ENCODE assay signal across 17 mouse cellular contexts in the genomic region with DNA sequence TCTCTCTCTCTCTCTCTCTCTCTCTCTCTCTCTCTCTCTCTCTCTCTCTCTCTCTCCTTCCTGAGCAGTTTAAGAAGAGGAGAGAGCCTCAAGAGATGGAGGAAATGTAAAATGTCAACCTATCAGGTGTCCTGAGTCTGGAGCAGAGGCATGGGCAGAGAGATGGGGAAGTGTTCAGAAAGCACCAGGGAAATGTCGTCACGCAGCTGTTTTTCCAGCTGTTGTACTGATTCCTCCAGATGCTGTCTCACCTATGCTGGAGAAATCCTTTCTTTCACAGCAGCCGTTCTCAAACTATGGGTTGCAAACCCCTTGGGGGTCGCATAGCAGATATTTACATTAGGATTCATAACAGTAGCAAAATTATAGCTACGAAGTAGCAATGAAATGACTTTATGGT. TPM values are rescaled to one million over a fixed set of nuclear protein-coding genes. Genes with fewer than 3 reads are reported as not detected.
DNase-seq lines count a peak whose midpoint lies in the region; ATAC-seq and TF ChIP-seq lines count a peak whose summit lies in the region.
"Had no signal": no experiment of that assay in that cellular context is flagged by ENCODE, and none has a peak within 500 bp of the region (broad histone marks: within the 10 kb centered on the region; RNA-seq: fewer than 3 reads in every experiment).

No protein-coding gene starts in this region.

- no peaks in the 10 kb centered on the region for H3K27me3 ChIP-seq in lung, embryonic 15.5 days
- no peaks in the 10 kb centered on the region for H3K27me3 ChIP-seq in stomach, embryonic 15.5 days (replicated peaks)
- H3K27me3 ChIP-seq: hindbrain, embryonic 15.5 days; midbrain, embryonic 13.5 days had no signal

- 66% methylated on average over 5 of the region's 5 CpGs for WGBS in lung, embryonic 15.5 days
- 83% methylated on average over 5 of the region's 5 CpGs for WGBS in lung, adult 2 months
- WGBS in stomach, embryonic 15.5 days, result 54% methylated on average over 5 of the region's 5 CpGs

- H3K27ac ChIP-seq in gastrocnemius, adult 2 months, result peak overlapping the region; percentile 77
- H3K27ac ChIP-seq in lung, embryonic 15.5 days, result peak overlapping the region; percentile 58; the same call in 1 of the 2 replicates
- H3K27ac ChIP-seq in embryonic fibroblast, embryonic 13.5 days (ENCODE audit: insufficient read depth, low read length), result peak overlapping the region; percentile 84
- peak overlapping the region; percentile 26; the same call in 1 of the 2 replicates for H3K27ac ChIP-seq in stomach, embryonic 15.5 days

- H3K4me2 ChIP-seq in lung, embryonic 15.5 days, result no peak overlapping the region
- H3K4me2 ChIP-seq in stomach, embryonic 15.5 days, result no peak overlapping the region
- H3K4me2 ChIP-seq: hindbrain, embryonic 15.5 days; midbrain, embryonic 13.5 days had no signal

- TF ChIP-seq POLR2A in lung, adult 2 months (IDR thresholded peaks at IDR 0.05; ENCODE audit: borderline replicate concordance, extremely low read depth, low read depth, low read length), result no peak
- TF ChIP-seq POLR2A in embryonic fibroblast, embryonic 13.5 days (IDR thresholded peaks at IDR 0.05; ENCODE audit: low read depth, low read length), result no peak

- intact Hi-C loops in gastrocnemius, adult 2 months (cut with DNase I), result no loop called here
- intact Hi-C loops in gastrocnemius, postnatal 36 days (cut with DNase I), result no loop called here

- no peak for TF ChIP-seq CTCF in gastrocnemius, adult 2 months (IDR thresholded peaks at IDR 0.05)
- no peak for TF ChIP-seq CTCF in lung, adult 2 months (IDR thresholded peaks at IDR 0.05; ENCODE audit: insufficient read depth, low read length)
- TF ChIP-seq CTCF in embryonic fibroblast, embryonic 13.5 days (IDR thresholded peaks at IDR 0.05; ENCODE audit: borderline replicate concordance, insufficient read depth, low read length), result no peak

- peaks cover 39% of the 10 kb centered on the region for H3K4me1 ChIP-seq in lung, embryonic 15.5 days
- peaks cover 3% of the 10 kb centered on the region; the same call in 1 of the 2 replicates for H3K4me1 ChIP-seq in lung, adult 2 months (ENCODE audit: control insufficient read depth, insufficient read depth, low read length)
- H3K4me1 ChIP-seq in embryonic fibroblast, embryonic 13.5 days (ENCODE audit: control insufficient read depth, insufficient read depth, low read length), result peaks cover 41% of the 10 kb centered on the region
- H3K4me1 ChIP-seq in stomach, embryonic 15.5 days, result peaks cover 19% of the 10 kb centered on the region

- no peak for ATAC-seq in lung, embryonic 15.5 days (ENCODE audit: borderline replicate concordance, extremely low read depth, low FRiP score, low TSS enrichment)
- no peak for ATAC-seq in stomach, embryonic 15.5 days (ENCODE audit: insufficient read depth, low FRiP score, low read depth)
- no peak for ATAC-seq in monocyte, adult 5-6 weeks (replicated peaks; ENCODE audit: insufficient number of reproducible peaks, low FRiP score, low TSS enrichment, poor library complexity, severe bottlenecking)
- ATAC-seq: activated CD4-positive, CD25-positive, alpha-beta regulatory T cell, adult 4 months; liver, postnatal 0 days had no signal

- H3K36me3 ChIP-seq in lung, embryonic 15.5 days, result no peaks in the 10 kb centered on the region
- H3K36me3 ChIP-seq in stomach, embryonic 15.5 days, result no peaks in the 10 kb centered on the region
- H3K36me3 ChIP-seq: heart, embryonic 10.5 days; hindbrain, embryonic 15.5 days; midbrain, embryonic 13.5 days had no signal

- H3K4me3 ChIP-seq in gastrocnemius, adult 2 months, result no peak overlapping the region
- no peak overlapping the region for H3K4me3 ChIP-seq in lung, embryonic 15.5 days
- no peak overlapping the region for H3K4me3 ChIP-seq in lung, adult 2 months (replicated peaks; ENCODE audit: extremely low read depth, low read depth, low read length)
- H3K4me3 ChIP-seq in embryonic fibroblast, embryonic 13.5 days (ENCODE audit: insufficient read depth, low read length), result no peak overlapping the region
- H3K4me3 ChIP-seq in stomach, embryonic 15.5 days (replicated peaks), result no peak overlapping the region
- H3K4me3 ChIP-seq: erythroblast, embryonic 14.5 days; heart, embryonic 10.5 days; hindbrain, embryonic 15.5 days; midbrain, embryonic 13.5 days had no signal

- no peak overlapping the region for H3K9ac ChIP-seq in lung, embryonic 15.5 days
- no peak overlapping the region for H3K9ac ChIP-seq in stomach, embryonic 15.5 days
- H3K9ac ChIP-seq: hindbrain, embryonic 15.5 days; liver, postnatal 0 days; midbrain, embryonic 13.5 days had no signal

- no peak for DNase-seq in gastrocnemius, adult 2 months
- no peak for DNase-seq in gastrocnemius, postnatal 36 days
- no peak for DNase-seq in lung, adult 2 months
- DNase-seq in layer of hippocampus, adult 18-20 months (ENCODE audit: low spot score in 2 of 2), result no peak
- DNase-seq: kidney, adult 18-20 months; kidney, postnatal 25 days; liver, postnatal 0 days; thymus, postnatal 25 days had no signal

- H3K9me3 ChIP-seq in lung, embryonic 15.5 days, result no peaks in the 10 kb centered on the region
- no peaks in the 10 kb centered on the region for H3K9me3 ChIP-seq in stomach, embryonic 15.5 days
- H3K9me3 ChIP-seq: heart, embryonic 10.5 days; hindbrain, embryonic 15.5 days; midbrain, embryonic 13.5 days had no signal

RNA-seq across cellular contexts. Expression of a gene that starts 30.5 kb away (rescaled TPM):
- 10 to 100 TPM; 23.9 to 32.6 TPM for total RNA-seq in gastrocnemius, adult 2 months (2021)
- 10 to 100 TPM; 27.6 to 37.8 TPM for total RNA-seq in gastrocnemius, postnatal 36 days (2021)
- polyA plus RNA-seq in lung, embryonic 15.5 days (2015; fragmentation: Nextera tagmentation; extraction: Ambion mirVana), result 58.0 and 59.7 TPM in 2 replicates
- polyA plus RNA-seq in lung, adult 2 months (2012; rRNA removed), result 64.7 and 65.2 TPM in 2 replicates
- polyA plus RNA-seq in embryonic fibroblast, embryonic 13.5 days (2011; ENCODE audit: insufficient read length, low read depth, missing spikeins), result 195 and 242 TPM in 2 replicates
- 23.4 and 27.8 TPM in 2 replicates for polyA plus RNA-seq in stomach, embryonic 15.5 days (2015; fragmentation: Nextera tagmentation; extraction: Ambion mirVana)
- 0.39 TPM in 1 of 3 replicates, not detected in the others for total RNA-seq in monocyte, adult 5-6 weeks (2017)
- total RNA-seq in layer of hippocampus, adult 18-20 months (2021), result 100 to 1,000 TPM; 257 to 274 TPM
- polyA plus RNA-seq: erythroblast, embryonic 14.5 days had no signal

Comparison
In these comparisons a context has a peak if more than half of its experiments do, and no peak if none do; other contexts are left out.
1. H3K27ac ChIP-seq: peak in every context shown above with its lines; median percentile 84 in embryonic fibroblast, embryonic 13.5 days; 77 in gastrocnemius, adult 2 months; 58 in lung, embryonic 15.5 days; 26 in stomach, embryonic 15.5 days.
2. RNA of a gene that starts 30.5 kb away (total RNA-seq): 257 to 274 TPM in layer of hippocampus, adult 18-20 months, 27.6 to 37.8 TPM in gastrocnemius, postnatal 36 days and 23.9 to 32.6 TPM in gastrocnemius, adult 2 months; 0.39 TPM in monocyte, adult 5-6 weeks; every median in the first group is over 10 times any median in the second.